Mouse (Mus musculus) midbrain, embryonic 12.5 days (tissue): Measurements from ENCODE around the gene Rps27rt. TPM values are rescaled to one million over a fixed set of nuclear protein-coding genes. Genes with fewer than 3 reads are reported as not detected.
"Not testable (repeated sequence)": the region's sequence is repeated elsewhere in the genome, so short reads cannot be mapped to it uniquely, and the experiment has no call there.

Source experiments
- ATAC-seq: fragments of 200-750 bp; cut with Nextera tagmentation; 2 replicates; pipeline ENCODE4 v1.8.0; 2017; ENCODE audit warnings: low read depth, moderate TSS enrichment, moderate library complexity; ENCODE audit not compliant: low FRiP score
- H3K27ac ChIP-seq: fragments of 300-500 bp; sonication (generic); replicated peaks from 2 replicates; pipeline ENCODE4 v1.5.1; 2016; ENCODE audit warnings: mild to moderate bottlenecking
- H3K27me3 ChIP-seq: fragments of 300-500 bp; sonication (generic); 2 replicates; pipeline ENCODE4 v1.6.1; 2016; ENCODE audit warnings: mild to moderate bottlenecking
- H3K36me3 ChIP-seq: fragments of 300-500 bp; sonication (generic); 2 replicates; pipeline ENCODE4 v1.6.1; 2016
- H3K4me1 ChIP-seq: fragments of 300-500 bp; sonication (generic); 2 replicates; pipeline ENCODE4 v1.6.1; 2016
- H3K4me2 ChIP-seq: fragments of 300-500 bp; sonication (generic); replicated peaks from 2 replicates; pipeline ENCODE4 v1.6.1; 2016; ENCODE audit warnings: mild to moderate bottlenecking, moderate library complexity
- H3K4me3 ChIP-seq: fragments of 300-500 bp; sonication (generic); 2 replicates; pipeline ENCODE4 v1.5.1; 2016; ENCODE audit warnings: mild to moderate bottlenecking
- H3K9ac ChIP-seq: fragments of 300-500 bp; sonication (generic); replicated peaks from 2 replicates; pipeline ENCODE4 v1.6.1; 2016; ENCODE audit warnings: mild to moderate bottlenecking, moderate library complexity
- H3K9me3 ChIP-seq: fragments of 300-500 bp; sonication (generic); 2 replicates; pipeline ENCODE4 v1.6.1; 2016; ENCODE audit warnings: mild to moderate bottlenecking
- WGBS: fragments of 180-500 bp; shearing (Covaris S2); methylation state at CpG from one replicate; pipeline ENCODE4 v1.1.7; 2016; 5-methylcytosine and 5-hydroxymethylcytosine counted together
- polyA plus RNA-seq: library from polyadenylated mRNA; unstranded; fragments of >200 nt; fragmentation: Nextera tagmentation; extraction: Ambion mirVana; gene quantifications from 2 replicates; pipeline ENCODE4 v1.2.1, GENCODE M21; 2016

Gene Rps27rt
- 317 and 351 TPM in 2 replicates for polyA plus RNA-seq

- Histone ChIP-seq H3K27me3 (peaks cover 22% of the 10 kb centered on the region), H3K36me3 (no peaks in the 10 kb centered on the region), H3K27ac (no peak within 1 kb of the TSS), H3K9me3 (no peaks in the 10 kb centered on the region), H3K4me3 (no peak within 1 kb of the TSS), H3K9ac (no peak within 1 kb of the TSS), H3K4me1 (peaks cover 10% of the 10 kb centered on the region), H3K4me2 (no peak within 1 kb of the TSS)
- no peak for ATAC-seq
- 92% methylated on average over 16 of the region's 16 CpGs for WGBS
These were observed at the start of gene Rps27rt for GRCm38 (mm10) chr9:114982689-114983360. Rps27rt (minus strand) TSS chr9:114982739.

DNA sequence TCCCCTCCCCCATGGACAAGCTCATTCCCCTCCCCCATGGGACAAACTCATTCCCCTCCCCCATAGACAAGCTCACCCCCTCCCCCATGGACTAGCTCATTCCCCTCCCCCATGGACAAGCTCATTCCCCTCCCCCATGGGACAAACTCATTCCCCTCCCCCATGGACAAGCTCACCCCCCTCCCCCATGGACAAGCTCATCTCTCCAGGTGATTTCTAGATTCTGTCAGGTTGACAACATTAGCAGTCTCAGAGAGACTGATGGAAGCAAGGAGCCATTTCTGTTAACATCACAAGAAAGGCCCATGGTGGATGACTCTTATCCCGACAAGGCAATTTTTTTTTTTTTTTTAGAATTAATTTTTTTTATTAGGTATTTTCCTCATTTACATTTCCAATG is 48.5 kb upstream of the Rps27rt start:
- not testable (repeated sequence) for H3K4me3 ChIP-seq, H3K36me3 ChIP-seq, H3K9me3 ChIP-seq, H3K4me2 ChIP-seq, H3K27ac ChIP-seq, H3K9ac ChIP-seq, ATAC-seq
- Histone ChIP-seq H3K27me3 (peaks cover 20% of the 10 kb centered on the region), H3K4me1 (peaks cover 12% of the 10 kb centered on the region)
- 92% methylated on average over 1 of the region's 1 CpGs for WGBS

DNA sequence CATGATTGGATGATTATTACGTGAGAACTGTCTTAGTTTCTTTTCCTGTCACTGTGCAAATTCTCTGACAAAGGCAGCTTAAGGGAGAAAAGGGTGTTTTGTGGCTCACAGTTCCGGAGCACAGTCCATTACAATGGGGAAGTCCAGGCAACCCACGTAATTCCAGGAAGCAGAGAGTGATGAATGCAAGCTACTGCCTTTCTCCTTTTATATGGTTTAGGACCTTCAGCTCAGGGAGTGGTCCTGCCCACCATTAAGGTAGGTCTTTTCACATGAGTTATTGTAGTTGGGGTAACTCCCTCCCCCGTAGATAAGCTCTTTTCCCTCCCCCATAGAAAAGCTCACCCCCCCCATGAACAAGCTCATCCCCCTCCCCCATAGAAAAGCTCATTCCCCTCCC is 48.0 kb upstream of the Rps27rt start:
- Histone ChIP-seq H3K36me3 (no peaks in the 10 kb centered on the region), H3K9me3 (no peaks in the 10 kb centered on the region), H3K27ac (no peak overlapping the region), H3K27me3 (peaks cover 20% of the 10 kb centered on the region), H3K4me2 (no peak overlapping the region), H3K4me3 (no peak overlapping the region), H3K4me1 (peaks cover 12% of the 10 kb centered on the region), H3K9ac (no peak overlapping the region)
- 29% methylated on average over 4 of the region's 4 CpGs for WGBS
- no peak for ATAC-seq

- H3K27ac ChIP-seq = peak overlapping the region; percentile 58
- no peak overlapping the region for H3K4me3 ChIP-seq
- H3K36me3 ChIP-seq = no peaks in the 10 kb centered on the region
- ATAC-seq = peak; percentile 86
- peaks cover 12% of the 10 kb centered on the region for H3K4me1 ChIP-seq
- peak overlapping the region; percentile 9; the same call in 1 of the 2 replicates for H3K4me2 ChIP-seq
- WGBS = 0% methylated on average over 3 of the region's 3 CpGs
- H3K9ac ChIP-seq = no peak overlapping the region
- H3K27me3 ChIP-seq = peaks cover 20% of the 10 kb centered on the region
- no peaks in the 10 kb centered on the region for H3K9me3 ChIP-seq
These were observed 46.8 kb upstream of the Rps27rt start for GRCm38 (mm10) chr9:115029307-115029706.

DNA sequence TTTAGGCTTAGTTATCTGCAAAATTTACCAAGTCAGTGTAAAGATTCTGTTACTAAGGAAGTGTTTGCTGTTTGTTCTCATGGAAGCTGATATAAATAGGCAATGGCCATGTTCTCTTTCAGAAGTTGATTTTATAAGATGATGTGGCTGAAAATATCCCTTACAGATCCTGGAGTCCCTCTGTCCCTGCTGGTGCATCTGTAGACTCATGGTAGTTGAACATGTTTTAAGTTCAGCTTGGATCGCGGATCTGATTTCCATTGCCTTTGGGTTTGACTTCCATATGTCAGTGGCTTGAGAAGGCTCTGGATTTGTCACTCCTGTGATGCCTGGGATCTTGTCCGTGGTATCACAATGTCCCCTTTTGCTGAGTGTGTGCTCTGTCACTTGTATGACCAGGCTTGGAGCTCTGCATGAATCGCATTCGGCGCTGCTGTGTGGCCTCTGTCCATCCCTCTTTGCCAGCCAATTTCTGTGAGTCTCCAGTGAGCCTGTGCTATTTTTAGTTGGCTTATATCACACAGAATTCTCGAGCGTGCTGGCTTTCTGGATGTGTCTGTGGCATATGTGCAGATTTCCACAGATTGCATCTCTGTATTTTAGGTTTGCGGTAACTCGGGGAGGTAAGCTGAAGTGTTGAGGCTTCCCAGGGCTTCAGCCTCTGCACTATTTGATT is 41.3 kb upstream of the Rps27rt start:
- Histone ChIP-seq H3K4me2 (no peak overlapping the region), H3K4me1 (peaks cover under 1% of the 10 kb centered on the region; the same call in 1 of the 2 replicates), H3K4me3 (no peak overlapping the region), H3K27me3 (peaks cover 3% of the 10 kb centered on the region; the same call in 1 of the 2 replicates), H3K27ac (no peak overlapping the region), H3K9ac (no peak overlapping the region), H3K36me3 (no peaks in the 10 kb centered on the region), H3K9me3 (0 out of 2 replicates have a peak, but pooled peaks cover 5% of the 10 kb centered on the region)
- WGBS = 92% methylated on average over 10 of the region's 10 CpGs
- no peak for ATAC-seq

GRCm38 (mm10) chr9:115023137-115023536 is 40.6 kb upstream of the Rps27rt start:
- no peaks in the 10 kb centered on the region; the same call in 1 of the 2 replicates for H3K27me3 ChIP-seq
- 0 out of 2 replicates have a peak, but pooled peaks cover 5% of the 10 kb centered on the region for H3K9me3 ChIP-seq
- H3K27ac ChIP-seq = no peak overlapping the region
- whole genome bisulfite sequencing = 80% methylated on average over 3 of the region's 3 CpGs
- H3K36me3 ChIP-seq = no peaks in the 10 kb centered on the region
- no peak overlapping the region for H3K9ac ChIP-seq
- no peak for ATAC-seq
- H3K4me2 ChIP-seq = no peak overlapping the region
- no peaks in the 10 kb centered on the region for H3K4me1 ChIP-seq
- no peak overlapping the region for H3K4me3 ChIP-seq

GRCm38 (mm10) chr9:115021419-115021818 is 38.9 kb upstream of the Rps27rt start:
- Histone ChIP-seq H3K36me3 (no peaks in the 10 kb centered on the region), H3K4me1 (no peaks in the 10 kb centered on the region), H3K4me3 (no peak overlapping the region), H3K9ac (no peak overlapping the region), H3K9me3 (0 out of 2 replicates have a peak, but pooled peaks cover 5% of the 10 kb centered on the region), H3K27me3 (no peaks in the 10 kb centered on the region; the same call in 1 of the 2 replicates), H3K4me2 (no peak overlapping the region), H3K27ac (no peak overlapping the region)
- WGBS = 95% methylated on average over 2 of the region's 2 CpGs
- ATAC-seq = no peak

GRCm38 (mm10) chr9:115020141-115020540 is 37.6 kb upstream of the Rps27rt start:
- H3K36me3 ChIP-seq = no peaks in the 10 kb centered on the region
- no peak overlapping the region for H3K9ac ChIP-seq
- no peak overlapping the region for H3K4me2 ChIP-seq
- H3K27ac ChIP-seq = no peak overlapping the region
- no peaks in the 10 kb centered on the region; the same call in 1 of the 2 replicates for H3K27me3 ChIP-seq
- no peak overlapping the region for H3K4me3 ChIP-seq
- no peaks in the 10 kb centered on the region for H3K4me1 ChIP-seq
- no peak for ATAC-seq
- H3K9me3 ChIP-seq = 0 out of 2 replicates have a peak, but pooled peaks cover 8% of the 10 kb centered on the region
- 94% methylated on average over 7 of the region's 7 CpGs for WGBS

GRCm38 (mm10) chr9:115012367-115012766 is 29.8 kb upstream of the Rps27rt start:
- H3K27ac ChIP-seq = no peak overlapping the region
- H3K27me3 ChIP-seq = no peaks in the 10 kb centered on the region
- H3K9ac ChIP-seq = no peak overlapping the region
- no peaks in the 10 kb centered on the region for H3K4me1 ChIP-seq
- peaks cover 15% of the 10 kb centered on the region for H3K9me3 ChIP-seq
- H3K4me2 ChIP-seq = no peak overlapping the region
- no peak for ATAC-seq
- no peak overlapping the region for H3K4me3 ChIP-seq
- 68% methylated on average over 12 of the region's 12 CpGs for WGBS
- no peaks in the 10 kb centered on the region for H3K36me3 ChIP-seq

DNA sequence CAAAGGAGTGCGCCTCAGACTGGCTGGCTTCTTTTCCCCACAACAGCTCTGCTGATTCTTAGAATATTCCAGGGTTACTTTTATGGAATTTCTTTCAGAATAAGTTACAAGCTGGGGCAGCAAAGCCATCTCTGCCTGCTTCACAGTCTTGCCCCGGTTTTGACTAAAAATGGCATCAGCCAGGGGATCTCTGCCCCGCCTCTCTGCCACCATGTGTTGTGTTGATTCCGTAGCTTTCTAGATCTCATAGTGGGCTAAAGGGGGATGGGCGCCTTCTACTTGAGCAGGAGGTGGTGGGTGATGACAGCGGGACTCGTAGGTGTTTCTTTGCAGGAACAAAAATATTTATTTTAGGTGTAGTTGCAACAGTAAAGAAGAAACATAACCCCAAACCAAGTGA is 25.7 kb upstream of the Rps27rt start:
- 89% methylated on average over 7 of the region's 7 CpGs for WGBS
- H3K4me1 ChIP-seq = no peaks in the 10 kb centered on the region

DNA sequence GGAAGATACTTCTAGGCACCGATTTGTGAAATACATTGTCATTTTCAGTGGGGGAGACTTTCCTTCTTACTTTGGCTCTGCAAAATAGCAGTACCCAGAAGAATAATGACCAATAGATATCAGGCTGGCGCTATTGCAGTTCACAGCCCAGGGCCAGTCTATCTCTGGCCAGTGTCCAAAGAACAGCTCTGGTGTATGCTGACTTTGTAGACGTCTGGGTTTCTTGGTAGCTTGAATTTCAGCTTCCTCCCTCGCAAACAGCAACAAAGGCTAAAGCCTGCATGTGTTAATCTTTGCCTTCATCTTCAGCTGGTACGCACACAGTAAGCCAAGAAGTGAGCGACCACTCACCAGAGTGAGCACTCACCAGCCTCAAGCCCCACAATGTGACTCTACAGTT is 25.2 kb upstream of the Rps27rt start:
- WGBS = 89% methylated on average over 6 of the region's 6 CpGs
- no peaks in the 10 kb centered on the region for H3K27me3 ChIP-seq

More for the DNA sequence above, 25.7 kb upstream of the Rps27rt start:
- H3K9me3 ChIP-seq = peaks cover 12% of the 10 kb centered on the region
- H3K27me3 ChIP-seq = no peaks in the 10 kb centered on the region
- no peak overlapping the region for H3K4me2 ChIP-seq
- H3K9ac ChIP-seq = no peak overlapping the region
- H3K4me3 ChIP-seq = no peak overlapping the region
- no peak overlapping the region for H3K27ac ChIP-seq
- no peak for ATAC-seq
- H3K36me3 ChIP-seq = no peaks in the 10 kb centered on the region

GRCm38 (mm10) chr9:115005446-115005845 is 22.9 kb upstream of the Rps27rt start:
- Histone ChIP-seq H3K9ac (no peak overlapping the region), H3K27ac (no peak overlapping the region)

More for the DNA sequence above, 25.2 kb upstream of the Rps27rt start:
- Histone ChIP-seq H3K27ac (no peak overlapping the region), H3K4me1 (no peaks in the 10 kb centered on the region), H3K4me2 (no peak overlapping the region), H3K36me3 (no peaks in the 10 kb centered on the region), H3K9me3 (peaks cover 12% of the 10 kb centered on the region), H3K4me3 (no peak overlapping the region), H3K9ac (no peak overlapping the region)
- ATAC-seq = no peak

More at GRCm38 (mm10) chr9:115005446-115005845, 22.9 kb upstream of the Rps27rt start:
- no peaks in the 10 kb centered on the region for H3K36me3 ChIP-seq
- peaks cover 13% of the 10 kb centered on the region for H3K9me3 ChIP-seq
- H3K27me3 ChIP-seq = no peaks in the 10 kb centered on the region
- H3K4me2 ChIP-seq = no peak overlapping the region
- no peak for ATAC-seq
- H3K4me3 ChIP-seq = no peak overlapping the region
- no peaks in the 10 kb centered on the region for H3K4me1 ChIP-seq
- 66% methylated on average over 10 of the region's 10 CpGs for WGBS
